Mouse (Mus musculus) kidney, adult 8-10 months (tissue): Measurements from ENCODE around the gene Ephb2.

Experiments used
- DNase-seq, 2 experiments: peaks; one replicate each; pipeline ENCODE4 v3.0.0; 2022

The Ephb2 gene

DNA sequence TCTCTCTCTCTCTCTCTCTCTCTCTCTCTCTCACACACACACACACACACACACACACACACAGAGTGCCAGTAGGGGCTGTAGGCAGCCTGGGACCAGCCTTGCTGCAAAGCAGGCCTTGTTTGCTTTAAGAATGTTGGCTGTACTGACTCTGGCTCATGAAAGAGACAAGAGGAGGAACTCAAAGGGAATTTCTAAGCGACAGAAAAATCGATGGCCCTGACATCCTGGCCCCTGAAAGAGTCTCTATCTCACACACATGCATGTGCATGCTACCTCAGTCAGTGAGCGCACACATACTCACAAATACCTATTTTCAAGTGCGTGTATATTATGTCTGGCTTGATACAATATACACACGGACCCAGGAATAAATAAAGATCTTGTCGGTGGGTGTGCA is 79.3 kb downstream of the Ephb2 start:
- DNase-seq = no peak

DNA sequence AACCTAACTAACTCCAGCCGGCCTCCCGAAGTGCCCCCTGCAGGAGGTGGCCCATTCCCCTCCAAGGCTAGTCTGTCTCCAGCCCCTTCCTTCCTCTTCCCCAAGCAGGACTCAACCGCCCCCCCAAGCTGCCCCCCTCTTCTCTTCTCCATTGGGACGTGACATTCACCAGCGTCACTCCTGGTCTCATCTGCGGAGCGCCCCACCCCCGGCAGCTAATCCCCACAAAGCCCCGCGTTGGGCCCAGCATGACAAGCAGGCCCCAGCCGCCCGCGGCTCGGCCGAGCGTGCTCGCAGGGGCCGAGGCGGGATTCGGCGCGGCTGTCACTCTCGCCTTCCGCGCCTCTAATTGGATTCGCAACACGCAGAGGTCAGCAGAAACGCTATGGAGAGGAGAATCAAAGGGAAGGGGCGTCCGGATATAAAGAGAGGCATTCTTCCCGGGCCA is 80.4 kb downstream of the Ephb2 start:
- no peak for DNase-seq

DNA sequence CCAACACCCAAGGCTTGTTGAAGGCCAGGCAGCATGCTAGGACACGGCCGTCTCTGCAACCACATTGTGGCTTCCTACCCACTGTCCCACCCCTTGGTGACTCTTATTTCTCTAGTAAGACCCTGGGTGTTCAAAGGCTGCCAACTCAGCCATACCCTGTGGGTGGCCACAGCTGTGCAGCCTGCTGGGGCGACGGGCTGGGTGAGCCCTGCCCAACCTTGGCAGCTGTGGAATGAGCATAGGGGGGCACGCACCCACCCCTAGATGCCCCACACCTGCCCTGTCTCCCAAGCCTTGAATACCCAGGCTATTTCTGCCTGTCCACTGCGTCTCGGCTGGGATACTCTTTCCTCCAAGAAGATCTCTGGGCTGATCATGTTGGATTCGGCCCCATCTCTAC is 81.5 kb downstream of the Ephb2 start:
- DNase-seq = no peak

- no peak for DNase-seq
Observed at GRCm38 (mm10) chr4:136751355-136752020, 84.3 kb downstream of the Ephb2 start.

- DNase-seq = no peak
Observed at GRCm38 (mm10) chr4:136750578-136751338, 85.0 kb downstream of the Ephb2 start.

DNA sequence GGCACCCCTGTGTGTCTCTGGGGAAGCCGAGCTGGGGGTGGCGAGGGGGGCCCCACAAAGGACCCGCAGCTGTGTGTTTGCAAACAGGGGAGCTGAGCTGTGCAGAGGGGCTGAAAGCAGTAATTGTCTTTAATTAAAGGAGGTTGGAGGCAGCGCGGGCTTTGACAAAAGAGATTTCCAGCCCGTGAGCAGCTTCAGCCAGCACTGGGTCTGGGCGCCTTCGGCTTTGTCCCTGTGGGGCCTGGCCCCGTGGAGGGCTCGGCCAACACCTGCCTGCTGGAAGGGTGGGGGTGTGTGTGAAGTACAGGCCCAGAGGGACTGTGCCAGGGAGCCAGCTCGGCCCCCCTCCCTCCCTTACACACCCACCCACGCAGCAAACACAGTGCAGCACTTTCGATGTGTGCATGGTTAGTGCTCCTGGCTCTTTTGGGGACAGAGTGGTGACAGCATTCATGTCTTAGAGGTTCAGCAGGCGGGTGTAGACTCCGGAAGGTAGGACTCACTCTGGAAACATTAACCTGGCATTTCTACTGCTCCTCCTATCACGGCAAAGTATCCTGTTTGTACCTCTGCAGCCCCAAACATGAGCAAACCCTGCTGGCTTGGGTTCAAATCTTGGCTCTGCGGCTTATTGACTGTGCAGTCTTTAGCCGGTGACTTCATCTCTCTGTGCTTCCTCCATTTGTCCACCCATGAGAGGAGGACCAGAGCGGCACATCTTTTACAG is 85.8 kb downstream of the Ephb2 start:
- DNase-seq = no peak

DNA sequence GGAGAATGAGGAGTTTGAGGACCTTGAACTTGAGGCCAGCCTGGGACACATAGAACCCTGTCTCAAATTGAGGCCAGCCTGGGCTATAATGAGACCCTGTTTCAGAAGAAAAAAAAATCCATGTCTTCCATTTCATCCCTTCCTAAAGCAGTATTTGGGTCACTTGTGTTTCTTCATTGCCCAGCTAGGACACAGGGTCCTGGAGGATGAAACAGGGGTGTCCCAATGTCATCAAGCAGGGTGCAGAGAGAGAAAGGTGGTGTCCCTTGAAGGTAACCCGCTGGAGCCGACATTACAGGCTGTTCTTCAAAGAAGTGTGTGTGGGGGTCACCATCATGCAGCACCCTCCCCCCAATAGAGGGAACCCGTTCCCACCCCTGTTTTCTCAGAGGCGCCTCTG is 86.4 kb downstream of the Ephb2 start:
- no peak for DNase-seq

- no peak for DNase-seq
Observed at GRCm38 (mm10) chr4:136748842-136749392, 86.9 kb downstream of the Ephb2 start.

- no peak for DNase-seq
Observed at GRCm38 (mm10) chr4:136746516-136746915, 89.3 kb downstream of the Ephb2 start.

- peak; percentile 85 to 93 for DNase-seq
Observed at GRCm38 (mm10) chr4:136742677-136743076, 93.1 kb downstream of the Ephb2 start.

DNA sequence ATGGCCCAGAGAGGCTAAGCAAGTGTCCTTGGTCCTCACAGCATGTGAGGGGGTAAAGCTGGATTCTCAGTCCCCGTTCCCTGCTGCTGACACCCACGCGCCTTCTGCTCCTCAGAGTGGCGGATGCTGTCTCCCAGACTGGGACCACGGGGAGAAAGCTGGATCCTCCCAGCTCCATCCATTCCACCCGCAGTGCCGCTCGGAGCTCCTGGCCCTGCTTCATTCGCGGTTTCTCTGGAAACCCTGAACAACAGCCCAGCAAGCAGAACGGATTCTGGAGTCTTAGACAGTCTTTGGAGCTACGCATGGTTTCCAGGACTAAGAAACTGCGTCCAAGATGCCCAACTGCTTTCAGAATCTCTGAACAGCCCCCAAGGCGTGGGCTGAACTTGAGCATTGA is 93.9 kb downstream of the Ephb2 start:
- DNase-seq = no peak

- peak; percentile 38 to 48 for DNase-seq
Observed at GRCm38 (mm10) chr4:136740963-136741362, 94.8 kb downstream of the Ephb2 start.

- DNase-seq = no peak
Observed at GRCm38 (mm10) chr4:136739189-136739588, 96.6 kb downstream of the Ephb2 start.

GRCm38 (mm10) chr4:136738291-136738690 is 97.5 kb downstream of the Ephb2 start:
- no peak for DNase-seq

DNA sequence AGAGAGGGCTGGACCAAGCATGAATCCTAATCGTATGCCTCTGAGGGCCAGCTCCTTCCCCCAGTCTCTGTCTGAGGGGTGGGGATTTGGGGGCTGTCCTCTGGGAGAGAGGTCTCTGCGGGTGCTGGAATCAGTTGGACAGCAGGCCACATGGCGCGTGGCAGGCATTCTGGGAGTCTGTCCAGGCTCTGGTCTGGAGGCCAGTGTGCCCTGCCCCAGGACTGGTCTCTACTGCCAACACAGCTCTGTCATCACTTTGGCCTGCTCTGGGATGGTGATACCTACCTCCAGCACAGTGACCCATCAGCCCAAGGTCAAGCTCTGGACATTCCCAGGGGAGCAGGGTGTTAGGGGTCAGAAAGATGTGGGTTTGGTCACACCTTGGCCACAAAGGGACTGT is 99.9 kb downstream of the Ephb2 start:
- DNase-seq = peak in 1 of 2 experiments; percentile 32

GRCm38 (mm10) chr4:136734210-136734803 is 101.5 kb downstream of the Ephb2 start:
- no peak for DNase-seq

- DNase-seq = no peak
Observed at GRCm38 (mm10) chr4:136733217-136733865, 102.4 kb downstream of the Ephb2 start.

DNA sequence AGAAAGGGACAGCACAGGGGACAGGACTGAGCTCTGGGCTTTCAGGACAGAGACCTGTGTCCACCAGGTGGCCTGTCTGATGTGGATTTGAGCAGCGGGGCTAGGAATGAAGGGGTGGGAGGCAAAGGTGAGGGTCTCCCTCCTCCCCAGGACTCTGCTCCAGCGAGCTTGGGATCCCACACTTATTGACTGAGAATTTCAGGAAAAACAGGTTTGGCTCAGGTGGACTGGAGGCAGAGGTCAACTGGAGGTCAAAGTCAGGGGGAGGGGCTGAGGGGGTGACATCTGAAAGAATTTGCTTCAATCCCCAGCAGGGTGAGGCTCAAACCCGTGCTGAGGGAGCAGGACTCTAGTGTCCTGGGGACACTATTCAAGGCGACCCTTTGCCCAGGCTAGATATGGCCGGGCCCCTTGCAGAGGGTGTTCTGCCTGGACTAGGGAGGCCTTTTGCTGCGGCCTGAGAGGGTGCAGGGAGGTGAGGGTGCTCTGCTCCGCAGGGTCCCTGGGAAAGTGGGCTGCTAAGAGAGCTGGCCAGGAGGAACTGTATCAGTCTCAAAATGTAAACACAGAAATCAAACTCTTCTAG is 103.2 kb downstream of the Ephb2 start:
- DNase-seq = peak; percentile 35 to 54

DNA sequence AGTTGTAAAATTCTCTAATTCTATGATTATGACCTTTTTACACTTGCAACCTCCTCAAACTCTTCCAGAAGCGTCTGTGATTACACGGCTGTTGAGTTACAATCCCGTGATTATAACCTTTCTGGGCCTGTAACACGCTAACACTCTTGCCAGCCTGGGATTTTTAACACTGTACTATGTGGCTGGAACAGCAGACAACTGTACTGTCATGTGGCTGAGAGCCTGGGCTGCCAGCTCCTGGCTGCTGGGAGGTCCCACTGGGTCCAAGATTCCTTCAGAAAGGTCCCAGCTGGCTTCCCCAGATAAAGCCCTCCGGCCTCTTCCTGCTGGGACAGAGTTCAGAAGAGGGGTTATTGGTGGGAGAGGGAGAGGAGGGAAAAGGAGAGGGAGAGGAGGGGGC is 104.0 kb downstream of the Ephb2 start:
- no peak for DNase-seq

DNA sequence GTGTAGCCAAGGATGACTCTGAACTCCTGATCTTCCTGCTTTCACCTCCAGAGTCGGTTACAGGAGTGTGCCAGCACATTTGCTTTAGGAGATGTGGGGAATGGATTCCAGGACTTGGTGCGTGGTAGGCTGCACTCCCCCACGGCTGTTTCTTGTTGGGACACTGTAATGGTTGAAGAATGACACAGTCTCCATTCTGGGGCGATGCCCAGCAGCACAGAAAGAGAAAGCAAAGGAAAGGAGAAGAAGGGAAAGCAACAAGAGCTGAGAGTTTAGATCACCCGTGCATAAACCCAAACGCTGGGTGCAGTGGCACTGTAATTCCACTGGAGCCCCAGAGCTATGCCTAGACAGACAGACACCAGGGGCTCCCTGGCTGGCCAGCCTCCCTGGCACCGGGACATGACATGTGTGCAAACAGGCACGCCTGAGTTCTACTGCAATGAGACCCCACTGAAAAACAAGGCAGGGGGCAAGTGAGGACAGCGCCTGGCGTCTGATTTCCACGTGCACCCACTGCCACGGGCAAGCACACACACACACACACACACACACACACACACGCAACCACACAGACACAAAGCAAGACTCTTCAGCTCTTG is 104.7 kb downstream of the Ephb2 start:
- DNase-seq = no peak

GRCm38 (mm10) chr4:136730501-136730900 is 105.3 kb downstream of the Ephb2 start:
- no peak for DNase-seq

- DNase-seq = no peak
Observed at GRCm38 (mm10) chr4:136729574-136729973, 106.2 kb downstream of the Ephb2 start.
